Mouse (Mus musculus) ES-CJ7 (cell line): Measurements from ENCODE around the gene Car5a.

Experiments
- DNase-seq: peaks from one replicate; pipeline ENCODE4 v3.0.0; 2011; ENCODE audit warnings: low read depth, low spot score

Gene Car5a

GRCm38 (mm10) chr8:121880818-121881217, 63.9 kb downstream of the Car5a start:
- DNase-seq = peak; percentile 38

DNA sequence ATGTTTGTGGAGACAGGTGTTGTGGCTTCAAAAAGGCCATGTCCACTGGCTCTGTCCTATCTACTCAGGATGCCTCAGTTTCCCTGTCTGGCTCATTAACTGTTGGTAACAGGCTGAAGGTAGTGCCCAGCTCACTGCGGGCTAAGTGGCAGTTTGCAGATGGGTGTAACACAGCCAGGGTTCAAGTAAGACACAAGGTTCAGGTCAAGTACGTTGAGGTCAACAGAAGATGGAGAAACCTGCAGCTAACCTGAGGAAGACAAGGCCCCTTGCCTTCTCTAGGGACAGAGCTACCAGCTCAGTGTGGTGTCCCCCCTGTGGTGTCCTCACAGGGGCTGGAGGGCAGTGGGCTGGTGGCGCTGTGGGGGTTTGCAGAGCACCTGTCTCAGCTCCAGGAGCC, 65.0 kb downstream of the Car5a start:
- DNase-seq = no peak

DNA sequence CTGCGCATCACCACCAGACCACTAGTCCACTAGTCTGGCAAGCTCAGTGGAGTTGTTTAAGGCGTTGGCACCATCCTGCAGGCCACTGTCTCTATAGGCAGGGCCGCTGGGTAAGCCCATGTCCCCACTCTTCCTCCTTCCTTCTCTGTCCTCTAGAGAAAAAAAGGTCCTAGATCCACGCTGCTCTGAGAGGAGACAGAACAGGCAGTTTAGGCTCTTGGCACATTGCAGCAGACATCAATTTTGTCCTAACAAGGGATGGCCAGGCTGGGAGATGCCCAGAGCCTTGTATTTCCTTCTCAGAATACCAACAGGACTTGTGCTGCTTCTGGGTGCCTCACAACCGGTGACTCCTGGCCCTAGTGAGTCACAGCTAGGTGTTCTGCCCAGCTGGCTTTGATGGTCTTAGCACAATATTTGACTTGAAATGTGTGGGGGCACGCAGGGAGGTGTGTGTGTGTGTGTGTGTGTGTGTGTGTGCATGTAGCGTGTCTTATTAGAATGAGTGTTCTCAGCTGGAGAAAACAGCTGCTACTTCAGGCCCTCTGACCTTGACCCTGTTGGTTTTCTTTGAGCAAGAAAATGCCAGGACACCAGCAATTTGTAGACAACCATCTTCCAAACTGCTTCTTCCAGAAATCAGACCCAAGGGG, 66.8 kb downstream of the Car5a start:
- no peak for DNase-seq

- DNase-seq = no peak
These were observed 67.5 kb downstream of the Car5a start for GRCm38 (mm10) chr8:121877212-121877611.

GRCm38 (mm10) chr8:121875517-121875916, 69.2 kb downstream of the Car5a start:
- no peak for DNase-seq

DNA sequence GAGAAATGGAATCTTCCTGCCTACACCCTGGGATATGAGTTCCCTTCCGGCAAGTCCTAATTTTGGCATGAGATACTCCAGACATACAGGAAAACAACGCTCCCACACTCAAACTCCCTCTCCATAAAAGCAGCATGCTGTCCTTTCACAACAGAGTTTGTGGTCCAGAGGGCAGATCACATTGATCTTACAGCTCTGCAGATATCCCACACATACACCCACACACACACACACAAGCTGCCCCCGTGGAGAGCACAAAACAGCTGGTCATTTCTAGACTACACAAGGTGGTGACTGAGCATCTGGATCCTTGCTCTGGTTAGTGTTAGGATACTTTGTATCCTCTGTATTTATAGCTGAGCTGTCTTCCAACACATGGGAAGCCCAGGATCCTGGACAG, 69.7 kb downstream of the Car5a start:
- DNase-seq = no peak

GRCm38 (mm10) chr8:121874031-121874430, 70.7 kb downstream of the Car5a start:
- peak; percentile 77 for DNase-seq

DNA sequence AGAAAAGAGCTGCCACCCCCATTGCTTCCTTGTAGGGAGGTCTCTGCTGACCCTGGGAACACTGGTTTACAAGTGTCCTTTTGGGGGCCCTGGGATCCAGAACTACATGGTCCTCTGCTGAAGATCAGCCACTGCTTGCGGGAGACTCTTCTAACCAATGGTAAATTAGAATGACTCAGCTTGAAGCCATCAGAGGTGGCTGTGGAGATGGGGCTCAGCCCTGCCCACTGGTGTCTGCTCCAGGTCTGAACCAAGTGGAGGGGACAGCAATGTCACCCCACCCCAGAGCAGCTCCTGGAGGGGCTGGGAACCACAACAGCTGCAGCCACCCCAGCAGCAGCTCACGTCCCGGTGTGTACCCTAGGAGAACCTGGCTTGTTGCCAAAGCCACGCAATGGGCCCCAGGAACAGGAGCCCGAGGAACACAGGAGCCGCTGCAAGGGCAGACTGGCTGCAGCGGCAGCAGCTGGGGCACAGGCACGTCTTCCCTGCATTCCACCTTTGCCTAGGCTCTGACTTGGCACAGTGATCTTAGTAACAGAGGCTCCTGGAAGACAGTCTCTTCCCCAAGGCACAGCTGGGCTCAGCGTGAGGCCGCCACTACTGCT, 72.8 kb downstream of the Car5a start:
- no peak for DNase-seq

- no peak for DNase-seq
These were observed 74.5 kb downstream of the Car5a start for GRCm38 (mm10) chr8:121870190-121870589.

DNA sequence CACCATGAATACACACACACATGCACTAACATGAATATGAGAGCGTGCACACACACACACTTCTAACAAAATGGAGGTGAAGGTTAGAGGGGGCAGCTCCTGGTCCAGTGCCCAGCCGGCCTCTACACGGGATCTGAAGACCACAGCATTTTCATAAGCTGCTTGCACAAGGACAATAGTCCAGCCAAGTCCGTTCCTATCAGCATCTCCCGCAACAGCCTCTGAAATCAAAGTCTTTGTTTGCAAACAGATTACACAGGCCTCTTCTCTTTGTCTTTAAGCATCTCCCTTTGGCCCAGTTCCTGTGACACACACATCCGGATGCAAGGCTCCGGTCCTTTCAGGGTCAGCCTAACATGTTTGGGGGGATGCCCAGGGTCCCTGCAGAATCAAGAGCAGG, 75.8 kb downstream of the Car5a start:
- no peak for DNase-seq

DNA sequence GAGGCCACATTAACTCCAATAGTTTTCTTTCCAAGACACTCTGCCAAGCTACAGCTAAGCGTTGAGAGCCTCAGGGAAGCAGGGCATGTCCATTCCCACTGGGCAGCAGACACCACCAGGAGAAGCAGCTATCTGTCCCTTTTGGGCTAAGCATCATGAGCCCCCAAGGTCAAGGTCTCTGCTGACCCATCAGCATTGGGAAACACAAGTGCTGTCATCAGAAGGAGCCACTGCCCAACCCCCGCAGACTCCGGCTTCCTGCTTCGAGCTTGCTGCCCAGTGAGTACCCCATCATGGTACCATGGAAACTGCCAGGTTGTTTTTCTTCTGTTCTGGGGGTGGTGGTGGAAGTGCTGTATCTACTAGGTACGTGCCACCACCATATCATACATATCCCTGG, 76.5 kb downstream of the Car5a start:
- no peak for DNase-seq
